Mouse (Mus musculus) C2C12 (cell line): ENCODE data around the gene Duoxa2.

Experiments used
- CEBPB ChIP-seq: IDR thresholded peaks from one replicate; pipeline ENCODE4 v1.6.1; 2011; ENCODE audit warnings: low read depth, mild to moderate bottlenecking, control low read depth, moderate library complexity
- CTCF ChIP-seq: IDR thresholded peaks from one replicate; pipeline ENCODE4 v1.5.1; 2011; ENCODE audit not compliant: control insufficient read depth, insufficient read depth, insufficient read length
- MAX ChIP-seq: IDR thresholded peaks from one replicate; pipeline ENCODE4 v1.6.1; 2011; ENCODE audit warnings: mild to moderate bottlenecking, control low read depth
- MYOD1 ChIP-seq: IDR thresholded peaks from one replicate; pipeline ENCODE4 v1.6.1; 2011; ENCODE audit warnings: low read depth; ENCODE audit not compliant: control insufficient read depth, insufficient read length
- MYOG ChIP-seq: IDR thresholded peaks from one replicate; pipeline ENCODE4 v1.6.1; 2011; ENCODE audit not compliant: control insufficient read depth, insufficient read length; ENCODE audit errors: extremely low read depth
- USF1 ChIP-seq: IDR thresholded peaks from one replicate; pipeline ENCODE4 v1.6.1; 2011; ENCODE audit warnings: low read depth, mild to moderate bottlenecking, control low read depth, moderate library complexity

GRCm38 (mm10) chr2:122324586-122324985 is 25.9 kb downstream of the Duoxa2 start:
- TF ChIP-seq CTCF = no peak
- TF ChIP-seq USF1 = no peak
- no peak for TF ChIP-seq MYOD1
- TF ChIP-seq MYOG = no peak
- TF ChIP-seq MAX = no peak
- TF ChIP-seq CEBPB = no peak
